Mouse (Mus musculus): ENCODE results near the gene Arl15.

The Arl15 gene

DNA sequence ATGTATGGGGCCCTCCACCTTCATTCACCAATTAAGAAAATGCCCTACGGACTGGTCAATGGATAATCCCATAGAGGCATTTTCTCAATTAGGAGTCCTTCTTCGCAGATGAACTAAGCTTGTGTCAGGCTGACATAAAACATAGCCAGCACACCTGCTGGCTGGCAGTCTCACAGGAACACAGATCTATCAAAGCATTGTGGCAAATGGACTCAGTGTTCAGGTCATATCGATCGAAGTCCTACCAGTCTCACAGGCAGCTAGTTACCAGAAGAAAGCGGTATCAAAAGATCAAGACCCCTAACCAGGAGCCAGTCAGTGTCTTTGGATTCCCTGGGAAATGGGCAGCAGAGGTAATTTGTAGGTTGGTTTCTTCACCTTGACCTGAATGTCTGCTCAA, 274.1 kb downstream of the Arl15 start:
- DNase-seq (ENCODE audit: low spot score): no peak

DNA sequence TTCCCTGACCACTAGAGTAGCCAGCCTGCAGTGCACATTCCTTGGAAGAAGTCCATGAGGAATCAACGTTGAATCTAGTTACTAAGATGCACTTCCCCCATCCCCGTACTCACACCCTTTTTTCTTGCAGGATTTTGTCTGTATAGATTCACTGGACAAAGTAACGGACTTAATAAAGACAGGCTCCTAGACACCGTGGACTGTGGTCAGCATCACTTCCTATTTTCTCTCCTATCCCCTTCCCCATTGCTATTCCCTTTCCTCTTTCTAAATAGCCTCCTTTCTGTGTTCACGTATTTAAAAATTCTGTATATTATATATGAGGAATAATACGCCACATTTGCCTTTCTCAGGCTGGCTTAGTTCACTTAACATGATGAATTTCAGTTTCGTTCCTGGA, 277.1 kb downstream of the Arl15 start:
- DNase-seq (ENCODE audit: low spot score): no peak

GRCm38 (mm10) chr13:114074471-114074870, 280.2 kb downstream of the Arl15 start:
- no peak for DNase-seq (ENCODE audit: low spot score)

DNA sequence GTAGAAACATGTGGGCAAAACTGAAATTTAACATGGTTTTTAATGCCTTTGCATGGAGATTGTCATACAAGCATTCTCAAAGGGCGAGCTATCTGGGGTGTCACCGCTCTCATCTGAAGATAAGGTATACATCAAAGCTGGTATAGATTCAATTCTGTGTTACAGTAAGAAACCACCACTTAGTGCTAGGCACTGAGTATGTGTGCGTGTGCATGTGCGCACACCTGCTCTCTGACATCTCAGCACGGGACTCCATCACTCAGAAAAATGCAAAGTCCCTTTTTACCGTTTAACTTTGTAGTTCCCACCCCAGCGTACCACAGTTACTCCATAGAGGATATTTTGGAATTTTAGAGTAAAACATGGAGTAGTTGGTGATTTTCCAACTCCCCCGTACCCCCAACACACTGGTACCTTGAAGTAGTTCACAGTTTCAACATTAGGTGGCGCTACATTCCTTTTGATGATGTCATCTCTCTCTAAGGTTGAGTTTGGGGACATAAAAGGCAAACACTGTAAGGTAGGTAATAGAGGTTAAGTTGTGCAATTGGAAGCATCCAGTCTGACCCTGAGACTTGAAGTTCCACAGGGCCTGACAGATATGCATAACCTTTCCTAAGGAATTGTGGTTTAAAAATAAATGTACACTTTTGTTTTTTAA, 281.5 kb downstream of the Arl15 start:
- peak; percentile 34 for DNase-seq (ENCODE audit: low spot score)

DNA sequence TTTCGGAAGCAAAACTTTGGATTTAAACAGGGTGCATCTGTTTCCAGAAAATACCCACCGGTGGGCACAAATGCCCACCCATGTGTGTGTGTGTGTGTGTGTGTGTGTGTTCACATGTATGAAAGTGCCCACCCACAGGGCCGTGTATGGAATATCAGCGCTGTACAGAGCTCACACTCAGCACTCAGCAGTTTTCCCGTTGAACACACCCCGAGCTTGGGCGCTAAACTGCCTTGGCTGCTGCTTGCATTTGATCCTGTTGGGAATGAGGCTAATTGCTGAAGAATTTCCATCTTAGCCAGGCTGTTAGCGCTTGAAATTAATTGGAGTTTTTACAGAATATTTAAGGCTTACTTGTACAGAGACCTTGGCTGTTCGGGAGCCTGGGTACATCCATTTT, 282.9 kb downstream of the Arl15 start:
- DNase-seq (ENCODE audit: low spot score): no peak

GRCm38 (mm10) chr13:114077584-114078270, 283.4 kb downstream of the Arl15 start:
- DNase-seq (ENCODE audit: low spot score): no peak

- no peak for DNase-seq (ENCODE audit: low spot score)
Measured at GRCm38 (mm10) chr13:114078851-114079250, 284.5 kb downstream of the Arl15 start.

DNA sequence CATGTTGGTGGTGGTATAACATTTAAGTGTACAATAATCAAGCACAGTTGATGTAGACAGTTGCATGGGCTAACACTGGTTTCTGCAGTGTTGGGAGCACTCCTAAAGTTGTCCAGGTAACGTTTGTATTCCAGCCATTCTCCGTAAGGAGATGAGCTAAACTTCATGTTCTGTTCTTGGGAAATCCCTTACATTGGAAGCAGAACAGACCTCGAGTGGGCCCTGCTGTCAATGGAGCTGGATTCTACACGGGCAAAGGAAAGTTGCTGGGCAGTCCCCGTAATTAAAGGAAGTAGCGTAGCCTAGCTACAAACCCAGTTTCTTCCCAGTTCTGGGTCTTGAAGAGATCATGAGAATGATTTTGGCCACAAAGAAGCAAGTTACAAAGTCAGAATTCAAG, 285.4 kb downstream of the Arl15 start:
- no peak for DNase-seq (ENCODE audit: low spot score)

GRCm38 (mm10) chr13:114080491-114080890, 286.2 kb downstream of the Arl15 start:
- DNase-seq (ENCODE audit: low spot score): no peak

- DNase-seq (ENCODE audit: low spot score): no peak
Measured at GRCm38 (mm10) chr13:114083570-114084138, 289.3 kb downstream of the Arl15 start.

- no peak for DNase-seq (ENCODE audit: low spot score)
Measured at GRCm38 (mm10) chr13:114085442-114085841, 291.1 kb downstream of the Arl15 start.

DNA sequence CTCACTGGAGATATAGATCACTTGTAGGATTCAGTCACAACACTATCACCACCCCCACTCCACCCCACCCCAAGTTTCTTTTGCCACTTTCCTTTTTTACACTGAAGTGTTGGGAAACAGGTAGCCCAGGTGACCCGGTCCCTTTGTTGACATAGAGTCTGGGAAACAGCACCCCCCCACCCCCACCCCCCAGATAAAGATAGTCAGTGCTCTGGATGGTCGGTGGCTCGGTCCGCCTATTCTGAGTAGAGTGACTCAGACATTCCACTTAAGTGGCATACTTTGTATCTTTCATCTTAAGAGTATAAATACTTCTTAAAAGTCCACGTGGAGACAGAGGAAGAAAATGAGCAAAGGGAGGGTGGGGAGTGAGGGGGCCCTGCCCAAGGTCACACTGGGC, 292.0 kb downstream of the Arl15 start:
- DNase-seq (ENCODE audit: low spot score): no peak

DNA sequence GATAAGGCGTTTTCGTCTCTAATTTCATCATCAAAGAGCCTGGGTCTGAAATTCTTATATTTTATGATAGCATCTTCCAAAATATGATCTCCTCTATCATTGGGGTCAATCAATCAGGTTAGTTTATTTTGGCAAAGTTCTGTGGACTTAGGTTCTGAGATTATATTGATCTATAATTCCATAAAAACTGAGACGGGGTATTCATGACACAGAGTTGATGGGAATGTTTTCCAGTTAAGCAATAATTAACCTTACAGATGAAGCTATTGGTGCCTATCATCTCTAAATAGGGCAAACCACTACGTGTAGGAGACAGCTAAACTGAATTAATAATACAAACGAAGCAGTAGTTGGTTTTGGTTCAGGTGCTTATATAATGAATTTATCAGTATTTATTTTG, 292.5 kb downstream of the Arl15 start:
- no peak for DNase-seq (ENCODE audit: low spot score)

- no peak for DNase-seq (ENCODE audit: low spot score)
Measured at GRCm38 (mm10) chr13:114087696-114088465, 293.6 kb downstream of the Arl15 start.

DNA sequence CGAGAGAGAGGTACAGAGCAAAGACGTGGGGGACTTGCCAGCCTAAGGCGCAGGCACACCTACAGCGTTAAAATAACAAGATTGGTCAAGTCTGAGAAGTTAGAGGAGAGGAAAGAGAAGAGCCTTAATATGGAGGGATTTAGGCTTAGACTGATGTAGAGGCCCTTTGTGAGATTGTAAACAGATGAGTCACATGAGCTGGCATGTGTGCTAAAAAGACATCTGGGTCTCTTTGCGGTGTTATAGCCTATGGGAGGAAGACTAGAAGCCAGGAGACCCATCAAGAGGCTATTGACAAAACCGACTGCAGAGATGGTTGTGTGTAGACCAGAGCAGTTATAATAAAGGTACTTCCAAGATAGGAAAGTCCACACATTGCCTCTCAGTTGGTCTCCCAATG, 296.5 kb downstream of the Arl15 start:
- DNase-seq (ENCODE audit: low spot score): no peak

DNA sequence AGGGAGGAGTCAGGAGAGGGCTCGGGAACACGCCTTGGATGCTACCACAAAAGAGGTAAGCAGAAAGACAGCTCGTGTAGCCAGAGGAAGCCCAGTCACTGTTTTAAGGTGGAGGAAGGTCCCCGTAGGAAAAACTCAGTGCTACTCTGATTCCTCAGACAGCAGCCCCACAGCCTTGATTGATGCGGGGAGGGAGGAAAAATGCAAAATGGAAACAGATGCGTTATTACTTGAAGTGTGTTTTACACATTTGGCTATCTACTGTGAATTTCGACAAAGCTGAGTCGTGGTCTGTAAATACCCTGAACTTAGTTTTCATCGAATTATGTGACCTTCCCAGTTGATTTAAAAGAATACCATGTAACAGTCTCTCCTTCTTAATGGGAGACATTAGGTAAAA, 296.9 kb downstream of the Arl15 start:
- no peak for DNase-seq (ENCODE audit: low spot score)

- no peak for DNase-seq (ENCODE audit: low spot score)
Measured at GRCm38 (mm10) chr13:114094151-114094875, 300.0 kb downstream of the Arl15 start.

DNA sequence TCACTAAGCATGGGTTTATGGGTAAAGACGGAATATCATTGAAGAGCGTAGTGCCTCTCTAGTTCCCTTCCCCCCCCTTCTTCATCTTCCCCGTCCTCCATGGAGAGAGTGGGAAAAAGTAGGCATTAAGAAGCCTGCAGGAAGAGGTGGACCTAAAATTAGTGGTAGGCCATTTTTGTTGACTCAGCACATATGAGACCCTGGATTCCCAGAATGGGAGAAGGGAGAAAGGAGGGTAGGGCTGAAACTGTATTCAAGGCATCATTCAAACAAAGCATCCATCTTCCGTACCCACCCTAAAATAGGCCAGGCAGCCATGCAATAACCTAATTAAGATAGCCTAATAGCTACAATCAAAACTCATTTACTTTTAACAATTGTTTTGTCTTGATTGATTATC, 301.1 kb downstream of the Arl15 start:
- DNase-seq (ENCODE audit: low spot score): no peak

DNA sequence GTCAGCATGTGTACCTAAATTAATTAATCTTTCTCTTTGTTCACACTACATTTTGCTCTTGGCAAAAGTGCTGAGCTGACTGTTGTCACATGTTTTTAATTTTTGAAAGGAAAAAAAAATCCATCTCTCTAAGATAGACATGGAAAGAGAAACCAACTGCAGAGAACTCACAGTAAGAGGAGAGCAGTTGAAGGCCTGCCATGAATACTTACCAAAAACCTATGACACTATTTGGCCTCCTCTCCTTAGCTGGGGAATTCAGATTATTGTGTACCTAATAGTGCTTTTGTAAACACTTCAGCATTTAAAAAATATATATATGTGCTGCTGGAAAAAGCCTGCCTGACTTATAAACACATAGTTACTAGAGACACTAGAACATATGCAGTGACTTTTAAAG, 302.1 kb downstream of the Arl15 start:
- DNase-seq (ENCODE audit: low spot score): no peak

- DNase-seq (ENCODE audit: low spot score): no peak
Measured at GRCm38 (mm10) chr13:114101155-114101554, 306.9 kb downstream of the Arl15 start.

DNA sequence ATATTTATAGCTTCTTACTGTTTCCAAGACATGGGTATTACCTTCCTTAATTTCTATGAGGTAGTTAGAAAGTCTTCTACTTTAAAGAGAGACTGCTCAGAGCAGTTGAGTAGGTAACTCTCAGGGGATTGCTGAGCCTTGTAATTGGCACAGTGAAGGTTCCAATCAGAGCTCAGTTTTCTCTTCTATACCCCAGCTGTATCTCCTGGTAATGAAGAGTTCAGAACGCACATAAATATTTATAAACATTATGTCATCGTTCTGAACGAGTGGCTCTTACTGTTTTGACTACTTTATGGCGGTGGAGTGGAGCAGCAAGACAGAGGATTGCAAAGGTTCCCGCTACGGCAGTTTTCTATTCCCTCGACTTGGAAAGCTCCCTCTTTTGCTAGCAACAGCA, 311.8 kb downstream of the Arl15 start:
- DNase-seq (ENCODE audit: low spot score): no peak

GRCm38 (mm10) chr13:114107499-114107898, 313.2 kb downstream of the Arl15 start:
- no peak for DNase-seq (ENCODE audit: low spot score)

All from urinary bladder, postnatal 14 days (tissue).